Mouse (Mus musculus): Measurements from ENCODE around the gene Gdf9. TPM values are rescaled to one million over a fixed set of nuclear protein-coding genes. Genes with fewer than 3 reads are reported as not detected.

Gene Gdf9
- polyA plus RNA-seq, 1 experiment, result 1.5 TPM

GRCm38 (mm10) chr11:53486822-53487594 is 56.2 kb downstream of the Gdf9 start:
- H3K4me3 ChIP-seq (ENCODE audit: control insufficient read depth, insufficient read depth, low read length), result no peak overlapping the region
- H3K27ac ChIP-seq (ENCODE audit: control insufficient read depth, insufficient read depth, low read length), result no peak overlapping the region
- H3K4me1 ChIP-seq (replicated peaks; ENCODE audit: control insufficient read depth, insufficient read depth, low read length), result 0 out of 2 replicates have a peak, but pooled peaks cover 4% of the 10 kb centered on the region
- 19% methylated on average over 27 of the region's 27 CpGs for WGBS
- peaks cover 3% of the 10 kb centered on the region; the same call in 1 of the 2 replicates for H3K27me3 ChIP-seq (ENCODE audit: control insufficient read depth, insufficient read depth, low read length)
- TF ChIP-seq POLR2A (IDR thresholded peaks at IDR 0.05; ENCODE audit: control insufficient read depth, extremely low read depth, insufficient read depth, low read length, poor library complexity) (no peak), CTCF (IDR thresholded peaks at IDR 0.05; ENCODE audit: borderline replicate concordance, control insufficient read depth, extremely low read depth, insufficient read depth, low read length, poor library complexity) (no peak)
- H3K36me3 ChIP-seq (ENCODE audit: control insufficient read depth, insufficient read depth, low read length), result no peaks in the 10 kb centered on the region
- DNase-seq, result no peak

Other genes with a start within 250 kb of the Gdf9 start
- 29.3 and 41.9 TPM in 2 replicates for gene Hspa4, start 130.6 kb upstream of the Gdf9 start, polyA plus RNA-seq (2012; rRNA removed)
- 8.4 and 8.7 TPM in 2 replicates for gene Zcchc10, start 106.3 kb upstream of the Gdf9 start, polyA plus RNA-seq (2012; rRNA removed)
- gene Aff4, start 80.2 kb upstream of the Gdf9 start, polyA plus RNA-seq (2012; rRNA removed), result 16.4 and 18.9 TPM in 2 replicates
- gene Leap2, start 7.9 kb upstream of the Gdf9 start, polyA plus RNA-seq (2012; rRNA removed), result not detected in 2 replicates
- gene Uqcrq, start 192 bp upstream of the Gdf9 start, polyA plus RNA-seq (2012; rRNA removed), result 407 and 566 TPM in 2 replicates
- gene Gm10447, start 26.1 kb downstream of the Gdf9 start, polyA plus RNA-seq (2012; rRNA removed), result 0.08 TPM in 1 of 2 replicates, not detected in the other
- 0.70 and 0.75 TPM in 2 replicates for gene Shroom1, start 26.2 kb downstream of the Gdf9 start, polyA plus RNA-seq (2012; rRNA removed)
- gene Gm9837, start 39.5 kb downstream of the Gdf9 start, polyA plus RNA-seq (2012; rRNA removed), result not detected in 2 replicates
- gene Gm9945, start 49.1 kb downstream of the Gdf9 start, polyA plus RNA-seq (2012; rRNA removed), result not detected in 2 replicates
- 0.18 and 0.23 TPM in 2 replicates for gene Sowaha, start 49.3 kb downstream of the Gdf9 start, polyA plus RNA-seq (2012; rRNA removed)
- gene Sept8, start 88.2 kb downstream of the Gdf9 start, polyA plus RNA-seq (2012; rRNA removed), result 11.5 TPM in 2 replicates
- 3.8 and 4.2 TPM in 2 replicates for gene Kif3a, start 136.4 kb downstream of the Gdf9 start, polyA plus RNA-seq (2012; rRNA removed)
- 0.55 TPM in 1 of 2 replicates, not detected in the other for gene Il4, start 187.6 kb downstream of the Gdf9 start, polyA plus RNA-seq (2012; rRNA removed)
- gene Il13, start 203.7 kb downstream of the Gdf9 start, polyA plus RNA-seq (2012; rRNA removed), result 8.5 and 10.4 TPM in 2 replicates

Measured in thymus, adult 2 months (tissue).